Mouse (Mus musculus): ENCODE measurements around the gene Rerg.

- no peak for TF ChIP-seq E2F4 (IDR thresholded peaks at IDR 0.05; ENCODE audit: insufficient read depth)
- no peak for TF ChIP-seq MYOD1 (IDR thresholded peaks at IDR 0.05; ENCODE audit: control insufficient read depth in 1 of 3, insufficient read length in 2 of 3, low read depth in 2 of 3)
- no peak for TF ChIP-seq SRF (IDR thresholded peaks at IDR 0.05; ENCODE audit: control insufficient read depth, insufficient read length, low read depth)
- TF ChIP-seq POLR2A (IDR thresholded peaks at IDR 0.05; ENCODE audit: insufficient read length, low read depth): no peak
- TF ChIP-seq CEBPB (IDR thresholded peaks at IDR 0.05; ENCODE audit: insufficient read depth, poor library complexity, severe bottlenecking): no peak
- no peak for TF ChIP-seq POLR2AphosphoS2 (IDR thresholded peaks at IDR 0.05; ENCODE audit: insufficient read length, low read depth)
- no peak for TF ChIP-seq TCF12 (IDR thresholded peaks at IDR 0.05; ENCODE audit: insufficient read depth, poor library complexity, severe bottlenecking)
- TF ChIP-seq MAX (IDR thresholded peaks at IDR 0.05; ENCODE audit: low read depth): no peak
- no peak for TF ChIP-seq USF1 (IDR thresholded peaks at IDR 0.05; ENCODE audit: low read depth)
Observed at GRCm38 (mm10) chr6:137116849-137117473, 53.3 kb downstream of the Rerg start.
